Mouse (Mus musculus) CH12.LX (cell line): ENCODE measurements around the gene Pkp3. TPM values are rescaled to one million over a fixed set of nuclear protein-coding genes. Genes with fewer than 3 reads are reported as not detected.

Source experiments
- DNase-seq: peaks from one replicate; pipeline ENCODE4 v3.0.0-alpha.2; 2013; ENCODE audit errors: extremely low read depth
- H3K27ac ChIP-seq: 2 replicates; pipeline ENCODE4 v1.5.1; 2012; ENCODE audit warnings: low read depth, mild to moderate bottlenecking, control low read depth, moderate library complexity; ENCODE audit not compliant: insufficient read depth
- H3K27me3 ChIP-seq: replicated peaks from 2 replicates; pipeline ENCODE3; 2012; ENCODE audit warnings: inconsistent platforms
- H3K36me3 ChIP-seq, 2 experiments: replicated peaks in 1 of 2; 2 replicates each; pipeline versions ENCODE3 to v1.6.1; 2012; ENCODE audit warnings: inconsistent platforms in 1 of 2, low read length in 1 of 2, mild to moderate bottlenecking in 1 of 2, mixed read lengths in 1 of 2, moderate library complexity in 1 of 2; ENCODE audit not compliant: control insufficient read depth in 1 of 2, insufficient read depth in 1 of 2
- H3K4me1 ChIP-seq, 2 experiments: 2 replicates each; pipeline ENCODE4 v1.6.1; 2012; ENCODE audit warnings: inconsistent platforms in 1 of 2, moderate library complexity in 1 of 2; ENCODE audit not compliant: insufficient read depth in 2 of 2, control insufficient read depth in 1 of 2
- H3K4me2 ChIP-seq: 2 replicates; pipeline ENCODE4 v1.6.1; 2012; ENCODE audit warnings: low read depth, mild to moderate bottlenecking, control low read depth; ENCODE audit not compliant: poor library complexity, insufficient read depth, severe bottlenecking
- H3K4me3 ChIP-seq, 3 experiments: fragments of 150-350 bp in 1 of 3; sonication (generic) in 1 of 3; replicated peaks in 1 of 3; 2 replicates each; pipeline versions ENCODE3 to v1.5.1; 2011 to 2012; ENCODE audit warnings: low read depth in 2 of 3, low read length in 2 of 3, mild to moderate bottlenecking in 2 of 3, moderate library complexity in 2 of 3, control low read depth in 1 of 3, improper control_type of control experiment in 1 of 3, inconsistent platforms in 1 of 3, mixed read lengths in 1 of 3; ENCODE audit not compliant: poor library complexity in 1 of 3
- H3K79me2 ChIP-seq: replicated peaks from 2 replicates; pipeline ENCODE4 v1.6.1; 2012; ENCODE audit warnings: mild to moderate bottlenecking, moderate library complexity; ENCODE audit not compliant: control insufficient read depth, poor library complexity, insufficient read depth, severe bottlenecking; ENCODE audit errors: extremely low read depth
- H3K9ac ChIP-seq: 2 replicates; pipeline ENCODE4 v1.6.1; 2012; ENCODE audit warnings: low read depth, mild to moderate bottlenecking, control low read depth, moderate library complexity; ENCODE audit not compliant: insufficient read depth
- H3K9me3 ChIP-seq: replicated peaks from 2 replicates; pipeline ENCODE3; 2012; ENCODE audit warnings: low read length, inconsistent platforms, mixed read lengths
- CHD1 ChIP-seq: IDR thresholded peaks from 2 replicates; pipeline ENCODE4 v1.6.1; 2012; ENCODE audit warnings: low read depth, low read length, improper control_type of control experiment, inconsistent platforms
- E2F4 ChIP-seq: IDR thresholded peaks from 2 replicates; pipeline ENCODE4 v1.6.1; 2011; ENCODE audit warnings: low read depth, low read length, improper control_type of control experiment; ENCODE audit not compliant: insufficient replicate concordance
- ETS1 ChIP-seq: conservative IDR thresholded peaks from 2 replicates; pipeline ENCODE4 v1.6.1; 2012; ENCODE audit warnings: low read depth, mild to moderate bottlenecking, inconsistent platforms, low read length, improper control_type of control experiment, moderate library complexity
- IRF4 ChIP-seq: IDR thresholded peaks from 2 replicates; pipeline ENCODE4 v1.6.1; 2014; ENCODE audit warnings: low read depth, mild to moderate bottlenecking, inconsistent platforms, low read length, improper control_type of control experiment
- MAX ChIP-seq: IDR thresholded peaks from 2 replicates; pipeline ENCODE4 v1.6.1; 2011; ENCODE audit warnings: low read length, improper control_type of control experiment
- MAZ ChIP-seq: IDR thresholded peaks from 2 replicates; pipeline ENCODE4 v1.6.1; 2012; ENCODE audit warnings: low read depth, mild to moderate bottlenecking, inconsistent platforms, low read length, improper control_type of control experiment, moderate library complexity
- NRF1 ChIP-seq: IDR thresholded peaks from 2 replicates; pipeline ENCODE4 v1.6.1; 2014; ENCODE audit warnings: low read depth, mild to moderate bottlenecking, inconsistent platforms, low read length, improper control_type of control experiment, moderate library complexity
- PAX5 ChIP-seq: IDR thresholded peaks from 2 replicates; pipeline ENCODE4 v1.6.1; 2012; ENCODE audit warnings: low read length, inconsistent platforms, mixed read lengths
- POLR2AphosphoS2 ChIP-seq: IDR thresholded peaks from 2 replicates; pipeline ENCODE4 v1.6.1; 2011; ENCODE audit warnings: low read depth, low read length, improper control_type of control experiment
- SMC3 ChIP-seq: IDR thresholded peaks from 2 replicates; pipeline ENCODE4 v1.6.1; 2011; ENCODE audit warnings: low read depth, low read length, improper control_type of control experiment
- TCF12 ChIP-seq: IDR thresholded peaks from 2 replicates; pipeline ENCODE4 v1.6.1; 2014; ENCODE audit warnings: low read depth, mild to moderate bottlenecking, inconsistent platforms, low read length, improper control_type of control experiment
- USF2 ChIP-seq: conservative IDR thresholded peaks from 2 replicates; pipeline ENCODE4 v1.6.1; 2011; ENCODE audit warnings: low read depth, low read length, improper control_type of control experiment
- ZKSCAN1 ChIP-seq: IDR thresholded peaks from 2 replicates; pipeline ENCODE4 v1.6.1; 2012; ENCODE audit warnings: low read depth, inconsistent platforms, low read length, improper control_type of control experiment, borderline replicate concordance
- dilution Hi-C: fragments of 300-500 bp; cut with MboI; formaldehyde crosslinking; loops from 2 replicates; pipeline ENCODE4 v1.14.3; 2020; ENCODE audit warnings: low sequenced_read_pairs; ENCODE audit not compliant: extremely low pct_unique_long_range_greater_than_20kb, extremely low pct_ligation_motif_present
- in situ Hi-C: fragments of 300-500 bp; cut with MboI; formaldehyde crosslinking; loops from 3 replicates; pipeline ENCODE4 v1.14.3; 2019; ENCODE audit warnings: low sequenced_read_pairs, low pct_ligation_motif_present, low pct_unique_long_range_greater_than_20kb, mixed read lengths
- polyA plus RNA-seq: library from polyadenylated mRNA; unstranded; fragments of >175 nt; gene quantifications from 2 replicates; pipeline ENCODE4 v1.2.1, GENCODE M21; 2012; ENCODE audit warnings: low read depth; ENCODE audit not compliant: insufficient read length
- total RNA-seq, 2 experiments: library from RNA; depleted of rRNA; stranded (reverse); fragments of 300-350 nt in 1 of 2; fragments of >200 nt in 1 of 2; gene quantifications; 2 replicates each; pipeline ENCODE4 v1.2.3; 2012 to 2014

The Pkp3 gene
- total and polyA plus RNA-seq, 3 experiments, result 25.3 to 63.1 (median 37.8) TPM

DNA sequence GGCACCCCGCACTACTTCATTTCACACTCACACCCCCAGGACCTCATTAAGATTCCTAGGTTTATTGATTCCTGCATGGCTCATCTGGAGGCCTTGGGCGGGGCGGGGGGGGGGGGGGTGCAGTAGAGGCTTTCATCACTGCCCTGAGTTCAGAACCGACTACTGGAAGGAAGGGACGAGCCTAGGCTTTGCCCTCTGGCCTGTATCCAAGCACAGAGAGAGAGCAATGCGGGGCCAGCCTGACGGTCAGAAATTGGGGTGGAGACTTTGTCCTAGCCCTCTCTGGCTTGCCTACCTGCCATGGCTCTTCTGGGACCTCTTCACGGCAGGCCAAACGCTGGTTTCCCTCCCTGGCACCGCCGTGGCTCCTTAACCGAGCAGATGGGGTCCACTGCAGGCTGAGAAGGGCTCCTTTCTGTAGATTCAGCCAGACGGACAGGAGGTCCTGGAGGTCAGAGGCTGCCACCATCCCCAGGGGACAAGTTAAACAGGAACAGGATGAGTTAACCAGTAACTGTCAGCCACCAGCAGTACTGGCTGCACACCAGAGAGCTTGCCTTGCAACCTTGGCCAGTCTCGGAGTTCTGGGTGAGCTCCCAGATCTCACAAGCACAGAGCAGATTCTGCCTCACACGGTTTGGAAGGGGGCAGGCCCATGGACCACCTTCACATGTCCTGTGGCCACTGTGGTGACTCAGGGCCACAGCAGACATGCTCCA is 16.6 kb downstream of the Pkp3 start:
- Histone ChIP-seq H3K9me3 (no peaks in the 10 kb centered on the region), H3K79me2 (no peaks in the 10 kb centered on the region), H3K4me1 (peaks cover 30 to 54% of the 10 kb centered on the region in 2 experiments), H3K4me3 (no peak overlapping the region), H3K9ac (no peak overlapping the region), H3K27ac (no peak overlapping the region), H3K4me2 (no peak overlapping the region), H3K27me3 (no peaks in the 10 kb centered on the region), H3K36me3 (peaks cover 20 to 49% of the 10 kb centered on the region in 2 experiments)
- no peak for DNase-seq
- no peak for TF ChIP-seq ZKSCAN1
- TF ChIP-seq IRF4, result no peak
- no peak for TF ChIP-seq E2F4
- TF ChIP-seq TCF12, result no peak
- TF ChIP-seq CHD1, result no peak
- TF ChIP-seq POLR2AphosphoS2, result no peak
- no peak for TF ChIP-seq ETS1
- no peak for TF ChIP-seq SMC3
- TF ChIP-seq PAX5, result no peak
- no peak for TF ChIP-seq USF2
- TF ChIP-seq NRF1, result no peak
- in situ Hi-C loops, result loop anchor here (5.0 kb wide), 3 partner anchors 38 to 263 kb away; no protein-coding TSS in a partner anchor
- dilution Hi-C loops, result no loop called here

DNA sequence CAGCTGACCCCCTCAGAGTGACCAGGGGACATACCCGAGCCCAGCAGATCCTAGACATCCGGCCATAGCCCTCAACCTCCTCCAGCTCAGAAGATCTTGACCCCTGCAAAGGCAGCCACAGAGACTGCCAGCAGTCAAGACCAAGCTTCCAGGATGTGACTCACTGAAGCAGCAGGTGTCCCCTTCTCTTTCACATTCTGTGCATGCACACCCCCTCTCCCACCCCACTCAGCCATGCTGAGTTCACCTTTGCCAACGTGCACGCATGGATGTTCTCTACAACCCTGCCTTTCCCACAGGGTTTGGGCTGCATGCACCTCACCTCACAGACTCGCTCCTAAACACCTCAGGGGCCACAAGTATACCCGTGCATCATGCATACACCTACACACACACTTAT is 18.0 kb downstream of the Pkp3 start:
- dilution Hi-C loops, result no loop called here
- no peaks in the 10 kb centered on the region for H3K79me2 ChIP-seq
- peak; percentile 21 for DNase-seq
- peaks cover 30 to 51% of the 10 kb centered on the region in 2 experiments for H3K4me1 ChIP-seq
- H3K9me3 ChIP-seq, result no peaks in the 10 kb centered on the region
- H3K36me3 ChIP-seq, result peaks cover 7 to 35% of the 10 kb centered on the region in 2 experiments
- no peaks in the 10 kb centered on the region for H3K27me3 ChIP-seq
- peak overlapping the region; percentile 52 for H3K4me2 ChIP-seq
- in situ Hi-C loops, result loop anchor here (5.0 kb wide), 3 partner anchors 36 to 261 kb away; no protein-coding TSS in a partner anchor
- TF ChIP-seq SMC3 (no peak), MAZ (no peak; the same call in 1 of the 2 replicates), MAX (no peak)
- peak overlapping the region; percentile 82 for H3K27ac ChIP-seq
- H3K4me3 ChIP-seq, result peak overlapping the region; percentile 56 to 65 (median 59)
- H3K9ac ChIP-seq, result peak overlapping the region; percentile 30
